Mouse (Mus musculus) cerebellum, postnatal 14 days (tissue): ENCODE measurements around the gene Rasgrp2.

Experiments
- DNase-seq, 2 experiments: peaks; one replicate each; pipeline ENCODE4 v3.0.0; 2021; ENCODE audit warnings: mixed read lengths in 2 of 2

Rasgrp2 gene

GRCm38 (mm10) chr19:6408749-6409148, 9.6 kb downstream of the Rasgrp2 start:
- peak in 1 of 2 experiments; percentile 25 for DNase-seq

GRCm38 (mm10) chr19:6409176-6409575, 10.0 kb downstream of the Rasgrp2 start:
- no peak for DNase-seq

- DNase-seq = no peak
Measured at GRCm38 (mm10) chr19:6409936-6410335, 10.8 kb downstream of the Rasgrp2 start.

GRCm38 (mm10) chr19:6412798-6413197, 13.7 kb downstream of the Rasgrp2 start:
- DNase-seq = no peak

GRCm38 (mm10) chr19:6415454-6415853, 16.3 kb downstream of the Rasgrp2 start:
- no peak for DNase-seq

GRCm38 (mm10) chr19:6416124-6416770, 17.1 kb downstream of the Rasgrp2 start:
- DNase-seq = peak in 1 of 2 experiments; percentile 59

GRCm38 (mm10) chr19:6416894-6417761, 18.0 kb downstream of the Rasgrp2 start:
- DNase-seq = peak in 1 of 2 experiments; percentile 40

GRCm38 (mm10) chr19:6418233-6418879, 19.2 kb downstream of the Rasgrp2 start, which contains the start of gene Nrxn2:
Gene Nrxn2, plus strand, starts transcription at chr19:6418731.
- DNase-seq = peak; percentile 97 to 98

- DNase-seq = peak in 1 of 2 experiments; percentile 77
Measured at GRCm38 (mm10) chr19:6418984-6419692, 20.0 kb downstream of the Rasgrp2 start.

GRCm38 (mm10) chr19:6419805-6420310, 20.7 kb downstream of the Rasgrp2 start:
- no peak for DNase-seq

GRCm38 (mm10) chr19:6420481-6421210, 21.5 kb downstream of the Rasgrp2 start:
- DNase-seq = peak; percentile 54 to 62

GRCm38 (mm10) chr19:6421211-6421590, 22.1 kb downstream of the Rasgrp2 start:
- DNase-seq = peak; percentile 40 to 46

- no peak for DNase-seq
Measured at GRCm38 (mm10) chr19:6422014-6422413, 22.9 kb downstream of the Rasgrp2 start.

- DNase-seq = peak; percentile 40 to 47
Measured at GRCm38 (mm10) chr19:6423241-6423640, 24.1 kb downstream of the Rasgrp2 start.

- DNase-seq = peak in 1 of 2 experiments; percentile 48
Measured at GRCm38 (mm10) chr19:6424137-6424881, 25.2 kb downstream of the Rasgrp2 start.

GRCm38 (mm10) chr19:6425595-6425994, 26.5 kb downstream of the Rasgrp2 start:
- DNase-seq = no peak

GRCm38 (mm10) chr19:6426703-6427500, 27.8 kb downstream of the Rasgrp2 start:
- DNase-seq = peak in 1 of 2 experiments; percentile 54

GRCm38 (mm10) chr19:6427653-6428434, 28.7 kb downstream of the Rasgrp2 start:
- DNase-seq = peak in 1 of 2 experiments; percentile 61
